Mouse (Mus musculus) megakaryocyte, embryonic 14.5 days (primary cell): ENCODE results near the gene Ckb.

ENCODE experiments used
- FLI1 ChIP-seq: IDR thresholded peaks from 2 replicates; pipeline ENCODE4 v1.6.1; 2012; ENCODE audit warnings: low read length, inconsistent platforms, mixed read lengths
- GATA1 ChIP-seq: IDR thresholded peaks from 3 replicates; pipeline ENCODE4 v1.6.1; 2012; ENCODE audit warnings: mixed read lengths, low read length, inconsistent platforms, borderline replicate concordance

DNA sequence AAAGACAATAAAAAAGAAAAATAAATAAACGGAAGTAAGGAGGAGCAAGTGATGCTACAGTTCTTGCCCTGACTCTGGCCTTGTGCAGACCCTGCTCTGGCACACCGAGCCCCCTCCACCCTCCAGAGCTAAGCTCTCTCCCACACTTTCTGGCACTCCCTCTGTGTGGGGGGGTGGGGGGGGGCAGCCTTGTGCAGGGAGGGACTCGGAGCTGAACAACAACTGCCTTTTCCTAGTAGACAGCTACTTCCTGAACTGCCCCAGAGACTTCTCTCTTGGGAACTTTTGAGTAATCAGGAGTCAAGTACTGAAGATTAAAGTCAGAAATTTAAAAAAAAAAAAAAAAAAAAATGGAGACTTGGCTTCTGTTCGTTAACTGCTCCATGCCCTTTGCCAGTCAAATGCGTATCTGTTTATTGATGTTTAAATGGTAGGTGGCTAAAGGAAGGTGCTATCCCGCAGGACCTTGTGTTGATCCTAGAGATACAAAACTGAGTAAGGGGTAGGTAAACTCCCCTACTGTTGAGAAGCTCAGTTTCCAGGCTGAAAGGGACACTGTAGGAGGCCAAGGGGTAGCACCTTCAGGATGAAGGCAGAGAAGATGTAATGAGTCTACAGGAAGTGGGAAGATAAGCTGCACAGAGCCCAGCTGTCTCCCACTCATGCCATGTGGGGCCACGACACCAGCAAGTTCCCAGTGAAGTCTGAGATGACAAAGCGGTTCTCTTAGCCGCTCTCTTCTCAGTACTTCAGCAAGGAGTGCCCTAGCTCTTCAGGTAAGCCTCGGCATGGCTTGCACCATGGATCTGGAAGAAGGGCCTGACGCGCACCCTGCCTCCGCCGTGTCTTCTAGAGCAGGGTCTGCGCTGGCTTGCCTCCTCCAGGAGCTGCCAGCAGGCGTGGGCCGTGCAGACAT lies 8.7 kb downstream of the Ckb start:
- TF ChIP-seq GATA1 (peak; percentile 83; the same call in 2 of the 3 replicates), FLI1 (0 out of 2 replicates have a peak, but pooled peaks have one; percentile 25)
